Mouse (Mus musculus): ENCODE measurements around the gene Mark4.

Mark4 gene

DNA sequence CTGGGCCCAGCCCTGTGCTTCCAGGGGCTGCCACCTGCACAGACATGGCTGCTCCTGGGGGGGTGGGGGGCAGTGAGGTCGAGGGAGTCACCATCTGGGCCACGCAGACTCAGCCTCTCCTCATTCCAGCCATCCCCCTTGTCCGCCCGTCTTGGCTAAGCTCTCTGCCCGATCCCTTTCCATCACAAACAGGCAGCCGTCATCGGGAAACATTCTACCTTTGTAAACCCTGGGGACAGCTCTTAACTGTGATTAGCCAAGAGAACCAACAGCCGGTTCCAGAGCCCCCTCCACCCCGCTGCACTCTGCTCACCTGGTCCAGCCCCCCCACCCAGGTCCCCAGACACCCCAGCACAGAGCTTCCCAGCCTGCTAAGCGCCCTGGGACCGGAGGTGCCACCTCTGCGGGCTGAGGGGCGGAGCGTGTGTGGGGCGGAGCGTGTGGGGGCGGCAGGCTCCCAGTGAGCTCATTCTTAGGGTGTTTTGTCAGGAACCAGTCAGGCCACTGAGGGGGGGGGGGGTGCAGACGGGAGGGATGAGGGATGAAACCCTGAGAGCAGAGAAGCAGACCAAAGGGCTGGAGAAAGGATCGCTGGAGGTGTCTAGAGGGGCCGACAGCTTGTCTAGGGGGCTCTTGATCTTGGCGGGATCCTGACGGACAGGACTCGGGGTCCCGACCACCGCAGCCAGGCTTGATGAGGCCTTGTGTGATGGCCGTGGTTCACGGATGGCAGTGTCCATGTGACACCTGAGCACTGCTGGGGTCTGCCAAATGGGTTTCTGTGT, 58.9 kb downstream of the Mark4 start:
- DNase-seq (ENCODE audit: low spot score in 2 of 2), result no peak

DNA sequence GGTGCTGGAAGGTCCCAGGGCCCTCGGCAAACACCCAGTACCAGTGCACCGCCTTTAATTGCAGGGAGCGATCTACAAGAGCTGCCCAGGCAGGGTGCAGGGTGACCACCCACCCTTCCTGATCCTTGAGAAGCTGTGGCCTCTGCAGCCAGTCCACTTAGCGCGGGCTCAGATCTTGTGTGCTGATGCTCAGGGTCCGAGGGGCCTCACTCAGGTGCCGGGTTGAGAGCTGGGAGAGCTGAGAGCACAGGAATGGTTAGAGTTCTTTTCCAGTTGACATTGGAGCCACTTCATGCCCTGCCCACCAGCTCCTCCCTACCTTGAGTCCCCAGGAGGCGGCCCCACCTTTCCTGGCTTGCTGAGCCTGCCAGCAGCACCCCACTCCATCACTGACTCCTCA, 64.1 kb downstream of the Mark4 start:
- DNase-seq (ENCODE audit: low spot score in 2 of 2), result no peak

DNA sequence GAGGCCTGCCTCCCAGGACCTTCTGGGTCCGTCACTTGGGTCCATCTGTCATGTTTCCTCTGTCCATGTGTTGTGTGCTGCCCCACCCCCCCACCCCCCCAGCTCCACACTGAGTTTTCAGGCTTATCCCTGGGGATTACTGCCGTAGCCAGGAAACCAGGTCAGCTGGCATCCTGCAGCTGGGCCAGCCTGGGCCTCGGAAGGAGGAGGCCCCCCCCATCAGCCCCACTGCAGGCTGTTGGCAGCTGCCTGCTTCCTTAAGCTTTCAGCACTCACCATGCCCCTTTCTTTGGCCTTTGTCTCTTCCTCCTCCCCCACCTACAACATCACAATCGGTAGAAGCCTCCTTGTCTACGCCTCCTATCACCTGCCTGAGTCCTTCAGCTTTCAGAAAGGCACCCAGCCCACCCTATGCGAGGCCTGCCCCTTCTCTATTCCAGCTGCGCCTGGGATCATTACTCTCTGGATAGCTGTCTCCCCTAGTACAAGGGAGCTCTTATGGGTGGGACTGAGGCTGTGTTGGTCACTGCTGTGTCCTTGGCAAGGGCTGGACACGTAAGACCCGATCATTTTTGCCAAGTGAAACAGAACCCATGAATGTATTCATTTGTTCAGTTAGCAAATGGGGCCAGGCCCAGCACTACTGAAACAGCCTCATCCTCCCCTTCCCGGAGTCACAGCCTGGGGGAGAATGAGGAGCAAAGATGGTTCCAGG, 69.8 kb downstream of the Mark4 start:
- no peak for DNase-seq (ENCODE audit: low spot score in 2 of 2)

DNA sequence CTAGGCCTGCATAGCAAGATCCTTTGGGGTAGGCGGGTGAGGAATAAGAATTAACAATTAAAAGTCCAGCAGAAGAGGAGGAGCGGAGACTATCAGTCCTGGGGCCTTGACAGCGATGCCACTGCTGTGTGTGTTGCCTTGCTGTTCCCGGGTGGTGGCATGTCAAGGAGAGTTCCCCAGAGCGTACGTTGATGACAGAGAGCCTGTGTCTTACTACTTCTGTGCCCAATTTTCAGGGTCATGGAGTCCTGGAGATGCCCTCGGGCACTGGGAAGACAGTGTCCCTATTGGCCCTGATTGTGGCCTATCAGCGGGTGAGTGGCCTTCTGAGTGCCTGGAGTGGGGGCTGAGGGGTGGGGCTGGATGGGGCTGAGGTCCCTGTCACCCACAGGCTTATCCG, 74.9 kb downstream of the Mark4 start:
- no peak for DNase-seq (ENCODE audit: low spot score in 2 of 2)

DNA sequence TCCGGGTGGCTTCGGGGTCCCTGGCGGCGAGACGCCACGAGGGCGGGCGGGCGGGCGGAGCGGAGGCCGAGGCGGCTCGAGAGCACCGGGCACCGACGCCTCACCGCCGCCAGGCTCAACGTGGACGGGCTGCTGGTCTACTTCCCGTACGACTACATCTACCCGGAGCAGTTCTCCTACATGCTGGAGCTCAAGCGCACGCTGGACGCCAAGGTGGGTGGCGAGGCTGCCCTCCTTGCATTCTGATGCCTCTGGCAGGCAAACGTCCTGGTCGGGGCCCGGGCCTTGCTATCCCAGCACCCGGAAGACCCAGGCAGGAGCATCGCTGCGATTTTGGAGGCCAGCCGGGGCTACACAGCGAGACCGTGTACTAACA, 76.5 kb downstream of the Mark4 start:
- no peak for DNase-seq (ENCODE audit: low spot score in 2 of 2)

DNA sequence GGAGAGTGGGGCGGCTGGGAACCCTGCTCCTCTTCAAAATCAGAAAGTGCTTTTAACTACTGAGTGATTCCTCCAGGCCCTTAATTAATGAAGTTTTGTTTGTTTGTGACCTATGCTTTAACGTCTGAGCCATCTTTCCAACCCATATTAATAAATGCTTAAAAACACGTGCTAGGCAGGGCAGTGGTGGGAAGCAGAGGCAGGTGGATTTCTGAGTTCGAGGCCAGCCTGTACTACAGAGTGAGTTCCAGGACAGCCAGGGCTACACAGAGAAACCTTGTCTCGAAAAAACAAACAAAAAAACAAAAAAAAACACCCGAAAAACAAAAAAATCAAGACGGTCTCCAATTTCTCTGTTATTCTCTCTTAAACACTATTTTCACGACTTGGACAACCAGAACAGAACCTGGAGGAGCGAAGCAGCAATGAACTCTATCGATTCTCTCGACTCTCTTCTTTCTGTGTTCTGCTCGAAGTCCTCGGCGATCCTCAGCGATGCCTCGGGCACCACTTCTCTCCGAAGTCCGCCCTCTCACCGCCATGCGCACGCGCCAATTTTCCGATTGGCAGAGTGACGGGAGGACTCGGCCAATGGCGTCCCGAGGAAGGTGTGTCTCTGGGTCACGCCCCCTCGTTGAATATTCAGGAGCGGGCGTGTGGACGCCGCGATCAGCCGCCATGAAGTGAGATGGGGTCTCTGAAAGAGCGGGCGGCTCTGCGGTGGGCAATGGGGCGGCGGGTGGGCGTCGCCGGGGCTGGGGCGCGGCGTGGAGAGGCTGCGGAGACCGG, 77.0 kb downstream of the Mark4 start, which contains the start of gene Ercc2:
Gene Ercc2 (plus strand): TSS at position 634 of the 789 bp plus-strand sequence.
- DNase-seq (ENCODE audit: low spot score in 2 of 2), result peak; percentile 98

DNA sequence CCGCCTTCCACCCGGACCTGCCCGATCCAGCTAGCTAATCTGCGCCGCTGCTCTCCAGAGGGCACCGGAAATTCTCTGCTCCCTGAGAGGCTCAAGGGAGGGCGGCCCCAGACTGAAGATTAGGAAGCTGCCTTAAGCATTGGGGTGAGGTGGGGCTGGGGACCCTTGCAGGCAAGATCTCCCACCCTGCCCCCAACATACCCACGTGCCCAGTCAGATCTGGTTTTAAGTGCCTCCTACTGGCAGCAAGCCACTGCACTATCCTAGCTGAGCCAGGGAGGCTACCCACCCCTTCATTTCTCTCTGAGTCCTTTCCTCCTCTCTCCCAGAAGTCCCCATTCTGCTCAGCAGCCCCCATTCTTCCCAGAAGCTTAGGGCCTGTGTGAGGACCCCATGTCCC, 80.6 kb downstream of the Mark4 start:
- no peak for DNase-seq (ENCODE audit: low spot score in 2 of 2)

DNA sequence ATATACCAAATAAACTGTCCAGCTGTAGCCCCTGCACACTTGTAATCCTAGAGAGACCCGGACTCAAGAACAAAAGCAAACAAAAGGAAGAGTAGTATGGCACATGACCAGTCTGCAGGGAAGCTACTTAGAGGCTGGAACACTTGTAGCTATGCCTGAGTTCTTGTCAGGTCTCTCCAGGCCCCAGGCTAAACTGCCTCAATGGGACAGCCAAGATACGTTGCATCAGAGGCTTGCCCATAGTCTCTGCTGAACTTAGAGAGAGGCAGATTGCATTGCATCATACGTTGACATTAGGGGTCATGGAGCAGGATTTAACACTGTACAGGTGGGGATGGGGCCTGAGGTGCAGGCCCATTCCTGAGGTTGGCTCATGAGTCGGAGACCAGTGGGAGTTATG, 82.6 kb downstream of the Mark4 start:
- no peak for DNase-seq (ENCODE audit: low spot score in 2 of 2)

DNA sequence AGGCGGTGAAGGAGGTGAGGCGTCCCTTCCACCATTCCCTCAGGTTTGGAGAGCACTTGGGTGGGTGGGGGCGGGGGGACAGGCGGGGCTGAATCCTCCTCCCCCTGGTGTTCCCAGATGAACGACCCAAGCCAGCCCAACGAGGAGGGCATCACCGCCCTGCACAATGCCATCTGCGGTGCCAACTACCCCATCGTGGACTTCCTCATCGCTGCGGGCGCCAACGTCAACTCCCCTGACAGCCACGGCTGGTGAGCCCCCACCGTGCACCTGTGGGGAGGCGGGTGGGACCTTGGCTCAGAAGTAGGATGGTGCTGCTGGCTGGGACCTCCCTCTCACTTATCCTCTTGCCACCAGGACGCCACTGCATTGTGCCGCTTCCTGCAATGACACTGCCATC, 83.3 kb downstream of the Mark4 start:
- no peak for DNase-seq (ENCODE audit: low spot score in 2 of 2)

Data from spleen, postnatal 14 days (tissue).